Mouse (Mus musculus) testis, adult 2 months (tissue): ENCODE measurements at regions not wholly inside any gene's neighbourhood (a gene's known extent, or its start where the extent isn't known, plus 50 kb on each side); places are given as distances from the start of the nearest gene placed in this dataset.

Source experiments
- CTCF ChIP-seq: fragments of 200-500 bp; IDR thresholded peaks from 2 replicates; pipeline ENCODE4 v1.5.1; 2012; ENCODE audit warnings: low read depth, mild to moderate bottlenecking, inconsistent platforms, low read length, moderate library complexity; ENCODE audit not compliant: control insufficient read depth, insufficient read depth, insufficient replicate concordance
- POLR2A ChIP-seq: fragments of 200-500 bp; IDR thresholded peaks from 2 replicates; pipeline ENCODE4 v1.6.1; 2012; ENCODE audit warnings: low read depth, mild to moderate bottlenecking, inconsistent platforms, low read length, moderate library complexity; ENCODE audit not compliant: control insufficient read depth

- TF ChIP-seq POLR2A (no peak), CTCF (no peak)
These were observed 328.5 kb downstream of the Ttll7 start for GRCm38 (mm10) chr3:147180711-147181110.
